Mouse (Mus musculus) heart, adult 2 months (tissue): ENCODE data around the gene Tpgs1.

Experiments
- CTCF ChIP-seq: fragments of 200-600 bp; IDR thresholded peaks from 2 replicates; pipeline ENCODE4 v1.8.1; 2022; ENCODE audit warnings: antibody characterized with exemption, mild to moderate bottlenecking, moderate library complexity
- POLR2A ChIP-seq: fragments of 200-500 bp; IDR thresholded peaks from 2 replicates; pipeline ENCODE4 v1.6.1; 2011; ENCODE audit warnings: mild to moderate bottlenecking, low read depth, low read length, control low read depth; ENCODE audit not compliant: insufficient read depth

DNA sequence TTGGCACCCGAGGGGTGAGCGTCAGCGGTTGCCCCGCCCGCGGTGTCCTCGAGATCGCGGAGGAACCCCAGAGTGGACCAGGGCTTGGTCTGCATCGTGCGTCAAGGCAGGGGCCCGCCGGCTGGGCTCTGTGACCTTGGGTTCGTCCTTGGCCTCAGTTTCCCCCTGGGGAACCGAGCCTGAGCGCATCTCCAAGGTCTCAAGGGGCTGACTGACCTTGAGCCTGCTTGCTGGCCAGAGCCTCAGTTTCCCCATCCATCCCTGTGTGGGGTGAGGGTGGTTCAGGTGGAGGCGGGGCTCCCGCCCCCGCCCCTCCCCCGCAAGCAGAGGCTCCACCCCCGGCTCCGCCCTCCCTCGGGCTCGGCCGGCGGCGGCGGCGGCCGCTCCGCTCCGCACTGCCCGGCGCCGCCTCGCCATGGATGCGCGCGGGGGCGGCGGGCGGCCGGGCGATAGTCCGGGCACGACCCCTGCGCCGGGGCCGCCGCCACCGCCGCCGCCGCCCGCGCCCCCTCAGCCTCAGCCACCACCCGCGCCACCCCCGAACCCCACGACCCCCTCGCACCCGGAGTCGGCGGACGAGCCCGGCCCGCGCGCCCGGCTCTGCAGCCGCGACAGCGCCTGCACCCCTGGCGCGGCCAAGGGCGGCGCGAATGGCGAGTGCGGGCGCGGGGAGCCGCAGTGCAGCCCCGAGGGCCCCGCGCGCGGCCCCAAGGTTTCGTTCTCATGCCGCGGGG, 47.3 kb downstream of the Tpgs1 start, which contains the start of gene Hcn2:
- TF ChIP-seq POLR2A (no peak), CTCF (no peak)
